Mouse (Mus musculus) B cell, adult 2 months (primary cell): Measurements from ENCODE around the gene Pde4dip.
A peak's percentile ranks its signal among the peaks of the same experiment; 100 is the strongest.

ENCODE experiments used
- DNase-seq, 2 experiments: peaks; one replicate each; pipeline ENCODE4 v3.0.0; 2022

Gene Pde4dip

GRCm38 (mm10) chr3:97844163-97844820 is 44.2 kb downstream of the Pde4dip start:
- DNase-seq: no peak

GRCm38 (mm10) chr3:97842641-97843040 is 45.9 kb downstream of the Pde4dip start:
- DNase-seq: no peak

GRCm38 (mm10) chr3:97840439-97840838 is 48.1 kb downstream of the Pde4dip start:
- peak in 1 of 2 experiments; percentile 3 for DNase-seq

GRCm38 (mm10) chr3:97835888-97836287 is 52.6 kb downstream of the Pde4dip start:
- DNase-seq: no peak

GRCm38 (mm10) chr3:97834625-97835024 is 53.9 kb downstream of the Pde4dip start:
- DNase-seq: no peak

- peak; percentile 11 to 23 for DNase-seq
Measured at GRCm38 (mm10) chr3:97831564-97832320, 56.8 kb downstream of the Pde4dip start.

GRCm38 (mm10) chr3:97830622-97831021 is 57.9 kb downstream of the Pde4dip start:
- DNase-seq: no peak

GRCm38 (mm10) chr3:97830122-97830521 is 58.4 kb downstream of the Pde4dip start:
- no peak for DNase-seq

GRCm38 (mm10) chr3:97828286-97828685 is 60.2 kb downstream of the Pde4dip start:
- no peak for DNase-seq

- no peak for DNase-seq
Measured at GRCm38 (mm10) chr3:97825246-97825645, 63.3 kb downstream of the Pde4dip start.

GRCm38 (mm10) chr3:97824744-97825143 is 63.8 kb downstream of the Pde4dip start:
- DNase-seq: peak; percentile 7

- DNase-seq: peak; percentile 73 to 78
Measured at GRCm38 (mm10) chr3:97824011-97824711, 64.3 kb downstream of the Pde4dip start.

GRCm38 (mm10) chr3:97823438-97823837 is 65.1 kb downstream of the Pde4dip start:
- no peak for DNase-seq

GRCm38 (mm10) chr3:97819050-97819449 is 69.5 kb downstream of the Pde4dip start:
- DNase-seq: no peak

- DNase-seq: no peak
Measured at GRCm38 (mm10) chr3:97818383-97818982, 70.0 kb downstream of the Pde4dip start.

GRCm38 (mm10) chr3:97811651-97812399 is 76.7 kb downstream of the Pde4dip start:
- DNase-seq: no peak

- DNase-seq: no peak
Measured at GRCm38 (mm10) chr3:97811158-97811557, 77.3 kb downstream of the Pde4dip start.

GRCm38 (mm10) chr3:97810334-97810733 is 78.2 kb downstream of the Pde4dip start:
- DNase-seq: no peak

- DNase-seq: no peak
Measured at GRCm38 (mm10) chr3:97805559-97805958, 82.9 kb downstream of the Pde4dip start.

- DNase-seq: no peak
Measured at GRCm38 (mm10) chr3:97803675-97804074, 84.8 kb downstream of the Pde4dip start.

GRCm38 (mm10) chr3:97802927-97803326 is 85.6 kb downstream of the Pde4dip start:
- no peak for DNase-seq

GRCm38 (mm10) chr3:97802297-97802696 is 86.2 kb downstream of the Pde4dip start:
- no peak for DNase-seq
